Mouse (Mus musculus) urinary bladder, adult 2 months (tissue): ENCODE measurements around the gene Vhl. TPM values are rescaled to one million over a fixed set of nuclear protein-coding genes. Genes with fewer than 3 reads are reported as not detected.

Experiments used
- DNase-seq: peaks from one replicate; pipeline ENCODE4 v3.0.0; 2022; ENCODE audit warnings: low spot score
- polyA plus RNA-seq: library from polyadenylated mRNA; depleted of rRNA; stranded (reverse); fragments of >200 nt; gene quantifications from 2 replicates; pipeline ENCODE4 v1.2.3, GENCODE M21; 2012; rRNA removed

Gene Vhl
- polyA plus RNA-seq = 14.9 and 22.5 TPM in 2 replicates

GRCm38 (mm10) chr6:113623941-113624751 lies at the start of gene Vhl:
Gene Vhl, plus strand, starts transcription at chr6:113623959.
- peak; percentile 90 for DNase-seq

DNA sequence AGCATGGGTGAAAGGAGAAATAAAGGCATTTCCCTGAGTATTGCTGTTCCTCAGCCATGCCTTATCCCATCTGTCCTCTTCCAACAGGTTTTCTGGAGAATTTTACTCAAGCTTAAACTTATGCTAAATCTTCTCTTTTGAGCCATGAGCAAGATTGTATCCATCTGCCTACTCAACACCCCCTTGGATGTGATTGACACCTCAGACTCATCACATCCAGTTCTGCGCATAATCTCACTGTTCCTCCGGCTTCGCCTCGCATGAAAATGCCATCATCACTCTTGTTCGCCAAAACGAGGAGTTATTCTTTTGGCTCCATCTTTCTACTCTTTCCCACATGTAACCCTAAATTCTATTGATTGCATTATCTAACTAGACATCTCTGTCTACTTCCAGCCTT lies 47.7 kb upstream of the Vhl start:
- DNase-seq = no peak

- DNase-seq = no peak
Observed at GRCm38 (mm10) chr6:113579306-113579705, 44.5 kb upstream of the Vhl start.

- no peak for DNase-seq
Observed at GRCm38 (mm10) chr6:113583023-113583422, 40.7 kb upstream of the Vhl start.

- no peak for DNase-seq
Observed at GRCm38 (mm10) chr6:113585065-113585464, 38.7 kb upstream of the Vhl start.

GRCm38 (mm10) chr6:113586466-113587183 lies 37.1 kb upstream of the Vhl start:
- DNase-seq = no peak

DNA sequence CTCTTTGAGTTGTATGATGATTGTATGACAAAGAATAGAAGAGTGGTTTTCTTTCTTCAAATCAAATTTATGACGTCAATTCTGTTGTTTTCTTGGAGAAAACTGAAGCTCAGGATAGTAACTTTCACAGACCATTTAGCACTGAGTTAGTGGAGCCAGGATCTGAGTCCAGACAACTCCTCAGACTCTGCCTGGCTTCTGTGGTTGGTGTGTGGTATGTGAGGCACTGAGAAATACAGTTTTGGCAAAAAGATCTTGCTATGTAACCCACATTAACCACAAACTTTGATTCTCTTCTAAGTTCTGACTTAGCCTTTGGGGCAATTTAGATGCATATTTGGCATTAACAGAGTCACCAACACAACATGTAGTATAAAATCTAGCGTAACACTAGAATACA lies 31.1 kb upstream of the Vhl start:
- no peak for DNase-seq

DNA sequence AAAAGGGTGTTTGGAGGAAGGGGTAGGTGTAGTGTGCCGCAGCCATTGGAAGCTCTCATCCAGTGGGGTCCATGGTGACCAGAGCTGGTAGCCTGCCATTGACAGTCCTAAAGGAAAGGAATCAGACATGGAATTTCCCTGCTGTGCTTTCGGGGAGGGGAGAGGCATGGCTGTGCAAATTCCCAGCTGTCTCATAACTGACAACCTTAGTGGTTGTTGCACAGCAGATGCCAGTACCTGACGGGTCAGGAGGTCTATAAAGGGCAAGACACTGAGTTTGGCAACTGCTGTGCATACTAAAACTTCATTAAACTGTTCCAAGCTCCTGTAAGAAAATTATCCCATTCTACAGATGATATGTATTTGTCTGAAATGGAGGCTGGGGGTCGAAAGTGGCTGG lies 25.8 kb upstream of the Vhl start:
- no peak for DNase-seq

DNA sequence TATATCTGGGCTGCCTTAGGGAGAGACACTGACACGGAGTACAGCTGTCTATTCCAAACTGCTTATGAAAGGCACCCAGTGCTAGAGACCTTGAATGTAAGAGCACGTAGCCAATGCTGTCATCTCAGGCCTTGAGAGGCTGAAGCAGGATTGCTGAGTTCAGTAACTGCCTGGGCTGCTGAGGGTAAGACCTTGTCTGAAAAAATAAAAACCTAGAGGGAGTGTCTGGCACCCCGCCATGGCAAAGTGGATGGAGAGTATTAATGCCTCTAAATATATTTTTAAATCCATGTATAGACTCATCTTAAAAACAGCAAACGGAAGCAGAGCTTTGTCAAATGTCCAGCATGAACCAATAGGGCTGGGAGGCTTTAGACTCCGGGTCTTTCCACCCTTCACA lies 23.9 kb upstream of the Vhl start:
- DNase-seq = no peak

DNA sequence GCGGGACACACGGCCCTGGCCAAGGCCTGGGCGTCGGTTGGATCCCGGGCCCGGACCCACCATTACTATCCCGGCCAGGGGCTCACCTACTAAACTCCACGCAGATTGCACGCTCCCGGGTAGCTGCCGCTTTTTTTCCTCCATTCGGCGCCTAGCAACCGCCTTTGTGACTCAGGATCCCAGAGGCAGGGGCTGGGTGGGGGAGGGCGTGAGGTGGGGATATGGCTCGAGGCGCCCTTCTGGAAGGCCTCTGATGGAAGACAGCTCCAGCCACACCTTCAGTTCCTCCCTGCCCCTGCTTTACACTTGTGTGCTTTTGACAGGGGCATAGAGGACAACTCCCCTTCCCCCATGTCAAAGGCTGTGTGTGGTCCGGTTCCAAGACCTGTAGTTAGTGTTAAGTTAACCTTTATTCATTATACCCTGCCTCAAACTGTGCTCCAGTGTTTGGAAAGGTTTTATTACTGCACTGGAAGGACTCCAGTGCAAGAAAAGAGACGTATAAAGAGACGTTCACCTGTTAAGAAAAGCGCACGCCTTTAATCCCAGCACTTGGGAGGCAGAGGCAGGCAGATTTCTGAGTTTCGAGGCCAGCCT lies 23.1 kb upstream of the Vhl start, which contains the start of gene Fancd2os:
Gene Fancd2os, minus strand, starts transcription at position 173 of the 597 bp plus-strand sequence.
- DNase-seq = no peak

DNA sequence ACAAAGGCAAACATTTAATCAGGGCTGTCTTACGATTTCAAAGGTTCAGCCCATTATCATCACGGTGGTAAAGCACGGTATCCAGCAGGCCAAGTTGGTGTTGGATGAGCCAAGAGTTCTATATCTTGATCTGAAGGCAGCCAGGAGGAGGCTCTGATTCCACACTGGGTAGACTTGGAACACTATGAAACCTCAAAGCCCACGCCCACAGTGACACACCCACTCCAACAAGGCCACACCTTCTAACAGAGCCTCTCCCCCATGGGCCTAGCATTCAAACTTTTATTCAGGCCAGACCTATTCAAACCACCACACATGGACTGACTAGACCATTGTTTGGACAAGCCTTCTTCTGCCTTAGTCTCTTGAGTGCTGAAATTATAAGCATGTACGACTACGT lies 20.9 kb upstream of the Vhl start:
- DNase-seq = no peak

- no peak for DNase-seq
Observed at GRCm38 (mm10) chr6:113603993-113604392, 19.8 kb upstream of the Vhl start.

DNA sequence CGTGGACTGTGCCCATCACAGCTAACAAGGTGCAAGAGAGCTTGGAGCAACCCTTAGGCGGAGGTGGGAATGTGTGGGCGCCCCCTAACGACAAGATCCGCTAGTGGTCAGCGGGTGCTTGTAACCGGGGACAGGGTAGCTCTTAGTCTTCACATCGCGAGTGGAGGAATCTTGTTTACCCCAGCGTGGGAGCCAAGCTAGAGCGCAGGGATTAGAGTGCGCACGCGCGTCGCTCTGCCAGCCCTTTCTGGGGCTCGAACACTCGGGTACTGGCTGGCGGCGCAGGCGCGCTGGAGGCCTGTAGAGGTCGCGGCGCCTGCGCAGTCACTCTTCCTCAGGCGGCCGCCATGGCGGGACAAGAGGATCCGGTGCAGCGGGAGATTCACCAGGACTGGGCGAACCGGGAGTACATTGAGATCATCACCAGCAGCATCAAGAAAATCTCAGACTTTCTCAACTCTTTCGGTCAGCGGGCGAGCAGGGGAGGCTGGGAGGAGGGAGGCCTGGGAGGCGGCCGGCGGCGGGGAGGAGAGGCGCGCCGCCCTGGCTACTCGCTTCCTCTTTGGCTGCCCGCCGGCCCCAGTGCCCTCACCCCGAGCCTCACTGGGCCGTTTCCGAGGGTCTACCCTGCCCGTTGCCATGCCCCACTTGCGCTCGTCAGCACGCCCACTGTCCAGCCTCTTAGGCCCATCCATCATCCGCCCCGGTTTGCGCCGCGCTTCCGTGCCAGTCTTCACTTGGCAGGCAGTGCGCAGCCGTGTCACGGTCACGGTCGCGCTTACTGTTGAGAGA lies 19.1 kb upstream of the Vhl start, which contains the start of gene Brk1:
Gene Brk1, plus strand, starts transcription at position 341 of the 792 bp plus-strand sequence.
- DNase-seq = peak; percentile 80

DNA sequence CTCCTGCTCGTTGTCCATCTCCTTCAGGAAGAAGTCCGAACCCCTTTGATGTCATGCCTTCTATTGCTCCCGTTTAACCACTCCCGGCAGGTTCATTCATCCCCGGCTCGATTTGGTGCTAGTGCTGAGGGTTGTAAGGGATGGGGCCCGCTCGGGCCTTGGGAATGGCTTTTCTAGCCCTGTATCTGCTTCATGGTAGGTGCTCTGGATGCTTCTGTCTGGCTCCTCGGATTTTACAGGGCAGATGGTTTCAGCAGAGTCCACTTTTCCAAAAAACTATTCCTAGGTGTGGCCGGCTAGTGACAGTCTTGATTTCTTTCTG lies 18.6 kb upstream of the Vhl start:
- DNase-seq = no peak

DNA sequence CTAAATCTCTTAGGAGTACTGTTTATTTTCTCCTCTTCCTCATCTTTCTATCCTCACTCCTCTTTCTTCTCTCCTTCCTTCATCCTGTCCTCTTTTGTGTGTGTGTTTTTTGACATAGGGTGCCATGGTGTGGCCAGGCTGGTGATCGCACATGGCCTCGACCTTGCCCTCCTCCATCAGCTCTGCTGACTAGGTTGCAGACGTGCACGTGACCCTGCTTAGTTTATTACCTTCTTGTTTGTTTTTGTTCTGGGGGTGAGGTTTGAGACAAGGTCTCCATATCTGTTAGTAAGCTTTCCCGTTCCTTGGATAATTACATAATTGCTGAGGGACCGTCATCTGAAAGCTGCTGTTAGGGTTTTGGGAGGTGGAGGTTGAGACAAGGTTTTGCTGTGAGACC lies 14.9 kb upstream of the Vhl start:
- DNase-seq = no peak

DNA sequence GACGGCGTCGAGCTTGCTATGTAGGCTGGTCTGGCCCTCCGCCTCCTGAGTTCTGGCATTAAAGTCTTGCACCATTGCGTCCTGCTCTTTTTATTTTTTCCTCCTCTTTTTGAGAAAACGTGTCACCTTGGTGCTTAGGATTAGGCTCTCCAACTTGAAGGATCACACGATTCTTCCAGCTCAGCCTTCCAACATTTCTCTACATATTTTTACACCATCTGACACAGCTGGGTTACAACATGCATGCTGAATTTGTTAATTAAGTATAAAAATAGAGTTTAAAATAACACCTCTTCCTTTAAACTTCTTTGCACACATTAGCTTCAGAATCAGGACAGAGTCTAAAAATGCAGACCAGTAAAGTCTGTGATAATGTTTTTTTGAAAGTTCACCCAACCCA lies 14.5 kb upstream of the Vhl start:
- no peak for DNase-seq

- no peak for DNase-seq
Observed at GRCm38 (mm10) chr6:113612258-113612969, 11.3 kb upstream of the Vhl start.

- no peak for DNase-seq
Observed at GRCm38 (mm10) chr6:113614152-113614551, 9.6 kb upstream of the Vhl start.

GRCm38 (mm10) chr6:113614997-113615396 lies 8.8 kb upstream of the Vhl start:
- no peak for DNase-seq

GRCm38 (mm10) chr6:113615489-113615888 lies 8.3 kb upstream of the Vhl start:
- no peak for DNase-seq

DNA sequence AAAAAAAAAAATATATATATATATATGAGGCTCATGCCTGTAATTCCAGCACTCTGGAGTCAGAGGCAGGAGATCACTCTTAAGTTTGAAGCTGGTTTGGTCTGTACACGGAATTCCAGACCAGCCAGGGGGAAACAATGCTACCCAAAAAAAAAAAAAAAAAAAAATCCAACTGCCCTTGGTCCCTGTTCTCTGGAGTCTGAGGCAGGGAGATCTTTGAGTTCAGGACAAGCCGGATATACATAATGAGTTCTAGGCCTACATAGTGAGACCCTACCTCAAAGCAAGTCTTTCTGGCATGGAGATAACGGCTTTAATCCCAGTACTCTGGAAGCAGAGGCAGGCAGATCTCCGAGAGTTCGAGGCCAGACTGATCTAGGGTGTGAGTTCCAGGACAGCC lies 373 bp upstream of the Vhl start:
- DNase-seq = no peak
